Mouse (Mus musculus): ENCODE measurements around the gene Ift27. TPM values are rescaled to one million over a fixed set of nuclear protein-coding genes. Genes with fewer than 3 reads are reported as not detected.

The Ift27 gene
- polyA plus RNA-seq, 1 experiment = 27.3 TPM

DNA sequence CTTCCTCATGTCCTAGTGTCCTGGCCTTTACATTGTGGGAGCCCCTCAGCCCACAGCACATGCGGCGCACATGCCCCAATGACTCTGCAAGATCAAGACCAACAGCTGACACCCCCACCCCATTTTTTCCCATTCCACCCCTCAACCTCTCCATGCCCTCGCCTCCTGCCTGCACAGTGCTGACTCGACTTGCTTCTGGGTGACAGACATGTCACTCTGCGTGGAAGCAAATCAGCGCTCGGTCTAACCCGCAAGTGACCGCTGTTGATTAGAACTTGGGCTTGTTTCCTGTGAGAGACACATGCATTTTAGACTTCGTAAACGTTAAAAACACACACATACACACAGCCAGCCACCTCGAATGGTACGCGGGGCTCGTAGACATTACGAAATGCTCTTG lies 56.2 kb downstream of the Ift27 start:
- DNase-seq (ENCODE audit: low read depth, low spot score) = no peak
- 90% methylated on average over 16 of the region's 16 CpGs for WGBS

DNA sequence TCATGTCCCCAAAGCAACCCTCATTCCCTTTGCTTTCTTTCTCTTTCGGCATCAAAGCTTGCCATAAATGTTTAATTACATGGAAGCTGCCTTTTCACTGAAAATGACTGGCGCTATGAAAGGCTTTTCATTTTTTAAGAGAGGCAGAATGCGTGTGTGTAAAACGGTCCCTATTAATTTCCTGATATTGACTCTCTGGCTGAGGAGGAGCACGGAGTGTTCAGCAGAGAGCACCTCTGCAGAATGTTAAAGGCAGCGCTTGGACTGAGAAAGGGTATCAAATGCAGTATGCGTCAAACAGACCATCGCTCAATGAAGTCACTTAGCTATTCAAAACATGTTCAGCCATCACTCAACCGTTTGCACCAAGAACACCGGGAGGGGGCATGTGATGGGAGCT lies 57.0 kb downstream of the Ift27 start:
- 84% methylated on average over 10 of the region's 10 CpGs for WGBS
- DNase-seq (ENCODE audit: low read depth, low spot score) = no peak

DNA sequence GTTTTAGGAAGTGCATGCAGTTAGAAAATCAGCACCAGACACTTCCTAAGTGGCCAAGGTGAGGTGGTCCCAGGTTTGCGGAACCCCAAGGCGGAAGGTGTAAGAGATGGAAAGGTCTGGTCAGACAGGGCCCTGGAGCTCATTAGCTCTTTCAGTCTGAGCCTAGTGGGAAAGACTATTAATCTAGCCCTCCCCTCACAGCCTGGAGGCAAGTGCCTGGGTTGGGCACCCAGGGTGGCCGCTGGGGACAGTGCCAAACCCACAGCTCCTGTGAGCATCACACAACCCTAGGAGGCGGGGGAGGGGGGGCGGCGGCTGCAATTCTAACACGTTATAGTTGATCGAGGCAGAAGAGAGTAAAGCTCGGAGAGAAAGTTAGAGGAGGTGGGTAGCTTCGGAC lies 57.7 kb downstream of the Ift27 start:
- 75% methylated on average over 10 of the region's 10 CpGs for WGBS
- DNase-seq (ENCODE audit: low read depth, low spot score) = no peak

Other genes with a start within 250 kb of the Ift27 start
- 256 and 267 TPM in 2 replicates for gene Txn2, start 245.1 kb downstream of the Ift27 start, polyA plus RNA-seq (2012; rRNA removed)
- gene Foxred2, start 217.4 kb downstream of the Ift27 start, polyA plus RNA-seq (2012; rRNA removed) = 1.1 and 1.7 TPM in 2 replicates
- gene Eif3d, start 203.3 kb downstream of the Ift27 start, polyA plus RNA-seq (2012; rRNA removed) = 112 and 117 TPM in 2 replicates
- not detected in 2 replicates for gene Cacng2, start 54.1 kb downstream of the Ift27 start, polyA plus RNA-seq (2012; rRNA removed)
- gene Pvalb, start 32.3 kb upstream of the Ift27 start, polyA plus RNA-seq (2012; rRNA removed) = 1.3 TPM in 1 of 2 replicates, not detected in the other
- 20.4 and 22.8 TPM in 2 replicates for gene Ncf4, start 70.7 kb upstream of the Ift27 start, polyA plus RNA-seq (2012; rRNA removed)
- gene Csf2rb2, start 131.6 kb upstream of the Ift27 start, polyA plus RNA-seq (2012; rRNA removed) = 3.1 and 4.7 TPM in 2 replicates
- 7.4 and 11.8 TPM in 2 replicates for gene Csf2rb, start 151.6 kb upstream of the Ift27 start, polyA plus RNA-seq (2012; rRNA removed)
- not detected in 2 replicates for gene Tex33, start 221.8 kb upstream of the Ift27 start, polyA plus RNA-seq (2012; rRNA removed)
- 19.9 and 39.4 TPM in 2 replicates for gene Tst, start 231.8 kb upstream of the Ift27 start, polyA plus RNA-seq (2012; rRNA removed)
- gene Mpst, start 232.3 kb upstream of the Ift27 start, polyA plus RNA-seq (2012; rRNA removed) = 92.9 and 135 TPM in 2 replicates